Mouse (Mus musculus) lung, adult 2 months (tissue): ENCODE data around the gene March1. TPM values are rescaled to one million over a fixed set of nuclear protein-coding genes. Genes with fewer than 3 reads are reported as not detected.

Source experiments
- DNase-seq: peaks from one replicate; pipeline ENCODE4 v3.0.0; 2022
- H3K4me1 ChIP-seq: fragments of 200-500 bp; 2 replicates; pipeline ENCODE4 v1.6.1; 2011; ENCODE audit warnings: low read length; ENCODE audit not compliant: control insufficient read depth, insufficient read depth
- H3K4me3 ChIP-seq: fragments of 200-500 bp; replicated peaks from 2 replicates; pipeline ENCODE3; 2011; ENCODE audit warnings: low read depth, mild to moderate bottlenecking, control low read depth, low read length; ENCODE audit errors: extremely low read depth
- CTCF ChIP-seq: fragments of 200-500 bp; IDR thresholded peaks from 2 replicates; pipeline ENCODE4 v1.5.1; 2011; ENCODE audit warnings: mild to moderate bottlenecking, low read length, control low read depth; ENCODE audit not compliant: insufficient read depth
- POLR2A ChIP-seq: fragments of 200-500 bp; IDR thresholded peaks from 2 replicates; pipeline ENCODE4 v1.6.1; 2011; ENCODE audit warnings: low read depth, mild to moderate bottlenecking, control low read depth, low read length, borderline replicate concordance; ENCODE audit errors: extremely low read depth
- WGBS: fragments of 180-500 bp; shearing (Covaris S2); methylation state at CpG from one replicate; pipeline ENCODE4 v1.1.7; 2018; 5-methylcytosine and 5-hydroxymethylcytosine counted together
- polyA plus RNA-seq: library from polyadenylated mRNA; depleted of rRNA; stranded (reverse); fragments of >200 nt; gene quantifications from 2 replicates; pipeline ENCODE4 v1.2.3, GENCODE M21; 2012

The March1 gene
- polyA plus RNA-seq, 1 experiment: 3.0 TPM

- TF ChIP-seq CTCF (no peak), POLR2A (no peak)
- Histone ChIP-seq H3K4me3 (no peak overlapping the region), H3K4me1 (no peaks in the 10 kb centered on the region)
- no peak for DNase-seq
- 57% methylated on average over 2 of the region's 2 CpGs for WGBS
Observed at GRCm38 (mm10) chr8:66167405-66168173, 549.9 kb downstream of the March1 start.

DNA sequence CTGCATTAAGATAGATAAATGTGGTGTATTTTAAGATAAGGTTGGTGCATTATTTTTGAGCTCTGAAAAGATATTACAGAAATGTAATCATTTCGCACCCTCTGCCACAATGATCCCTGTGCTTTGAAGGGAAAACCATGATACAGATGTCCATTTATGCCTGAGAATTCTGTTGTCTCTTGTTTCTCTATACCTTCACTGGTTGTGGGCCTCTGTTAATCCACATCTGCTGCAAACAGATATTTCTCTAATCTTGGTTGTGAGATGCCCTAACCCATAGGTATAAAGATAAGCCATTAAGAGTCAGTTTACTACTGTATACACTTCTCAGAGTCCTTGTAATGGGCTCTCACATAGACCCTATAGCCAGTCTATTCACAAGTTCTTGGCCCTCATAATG is 561.6 kb downstream of the March1 start:
- TF ChIP-seq POLR2A (no peak), CTCF (no peak)
- no peak for DNase-seq
- no peaks in the 10 kb centered on the region for H3K4me1 ChIP-seq
- WGBS: 78% methylated on average over 1 of the region's 1 CpGs
- H3K4me3 ChIP-seq: no peak overlapping the region

- H3K4me1 ChIP-seq: no peaks in the 10 kb centered on the region
- DNase-seq: no peak
- WGBS: 43% methylated on average over 4 of the region's 4 CpGs
Observed at GRCm38 (mm10) chr8:66181265-66181664, 563.6 kb downstream of the March1 start.

DNA sequence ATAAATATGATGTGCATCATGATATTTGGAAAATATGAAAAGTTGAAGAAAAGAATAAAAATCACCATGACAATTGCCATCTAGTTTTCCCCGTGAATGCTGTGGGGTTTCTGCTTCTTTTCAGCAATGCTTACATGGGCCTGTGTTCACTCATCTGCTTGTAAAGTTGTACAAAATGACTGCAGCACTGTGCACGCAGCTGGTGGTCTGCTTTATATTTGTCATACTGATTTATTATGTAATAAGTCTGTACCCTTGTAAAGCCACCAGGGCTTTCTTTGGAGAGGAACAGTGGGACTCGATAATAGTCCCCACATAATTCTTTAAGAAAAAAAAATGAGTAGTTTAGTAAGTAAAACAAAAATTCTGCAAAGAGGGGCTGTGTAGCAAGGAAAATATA is 564.6 kb downstream of the March1 start:
- no peak for DNase-seq
- no peak overlapping the region for H3K4me3 ChIP-seq
- H3K4me1 ChIP-seq: no peaks in the 10 kb centered on the region
- TF ChIP-seq CTCF: no peak
- TF ChIP-seq POLR2A: no peak
- 52% methylated on average over 3 of the region's 3 CpGs for whole genome bisulfite sequencing

More at GRCm38 (mm10) chr8:66181265-66181664, 563.6 kb downstream of the March1 start:
- TF ChIP-seq POLR2A: no peak
- TF ChIP-seq CTCF: no peak
- H3K4me3 ChIP-seq: no peak overlapping the region

DNA sequence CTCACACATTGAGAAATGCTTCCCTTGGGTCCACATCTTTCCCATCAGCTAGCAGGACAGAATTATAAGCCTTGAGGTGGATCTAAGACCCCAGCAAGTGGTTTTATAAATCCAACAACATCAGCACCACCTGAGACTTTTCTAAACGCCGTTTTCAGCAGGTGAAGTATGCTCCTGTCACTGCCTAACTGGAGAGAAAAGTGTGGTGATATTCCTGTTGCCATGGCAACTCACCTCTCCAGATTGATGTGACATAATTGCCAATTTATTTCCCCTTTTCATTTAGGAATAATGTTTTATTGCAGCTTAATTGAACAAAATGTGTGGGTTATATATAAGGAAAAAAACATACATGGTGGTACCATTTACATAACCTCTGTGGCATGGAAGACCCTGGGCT is 565.8 kb downstream of the March1 start:
- 61% methylated on average over 2 of the region's 2 CpGs for WGBS
- no peak for TF ChIP-seq CTCF
- TF ChIP-seq POLR2A: no peak

GRCm38 (mm10) chr8:66185226-66185625 is 567.5 kb downstream of the March1 start:
- Histone ChIP-seq H3K4me1 (no peaks in the 10 kb centered on the region), H3K4me3 (no peak overlapping the region)
- WGBS: 88% methylated on average over 2 of the region's 2 CpGs
- TF ChIP-seq POLR2A (no peak), CTCF (no peak)
- no peak for DNase-seq

More for the DNA sequence above, 565.8 kb downstream of the March1 start:
- H3K4me1 ChIP-seq: no peaks in the 10 kb centered on the region
- DNase-seq: no peak
- H3K4me3 ChIP-seq: no peak overlapping the region

DNA sequence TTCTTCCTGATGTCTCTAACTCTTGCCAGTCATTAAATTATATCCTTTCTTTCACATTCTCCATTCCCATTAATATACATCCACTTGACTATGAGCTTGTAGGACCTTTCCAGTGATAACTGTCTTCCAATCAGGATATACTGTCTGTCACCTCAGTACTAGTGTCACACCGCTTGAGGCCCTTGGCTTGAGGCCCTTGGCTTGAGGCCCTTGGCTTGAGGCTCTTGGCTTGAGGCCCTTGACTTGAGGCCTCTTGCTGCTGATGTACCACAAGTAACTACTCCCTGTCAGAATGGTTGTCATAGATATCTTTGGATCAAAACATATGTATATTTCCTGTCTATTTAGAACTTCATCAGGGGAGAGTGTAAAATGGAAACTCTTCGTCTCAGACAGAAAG is 576.7 kb downstream of the March1 start:
- TF ChIP-seq POLR2A: no peak
- no peak for TF ChIP-seq CTCF
- Histone ChIP-seq H3K4me3 (no peak overlapping the region), H3K4me1 (no peaks in the 10 kb centered on the region)
- no peak for DNase-seq
- 64% methylated on average over 2 of the region's 2 CpGs for WGBS

DNA sequence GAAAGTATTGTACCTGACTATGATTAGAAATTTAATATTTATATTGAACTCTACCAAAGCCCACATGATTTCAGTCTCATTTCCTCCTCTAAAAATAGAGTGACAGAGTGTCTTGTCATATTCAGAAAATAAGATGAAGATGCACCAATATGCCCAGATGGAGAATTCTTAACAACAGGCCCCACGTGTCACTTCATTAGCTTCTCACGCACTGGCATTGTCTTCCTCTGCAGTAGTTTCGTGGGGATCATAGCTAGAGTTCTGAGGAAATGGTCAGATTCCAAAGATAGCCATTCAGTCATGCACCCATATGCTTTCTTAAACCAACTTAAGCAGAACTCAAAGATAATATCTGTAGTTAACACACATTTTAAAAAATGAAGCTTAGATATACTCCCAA is 582.5 kb downstream of the March1 start:
- H3K4me1 ChIP-seq: no peaks in the 10 kb centered on the region
- DNase-seq: no peak
- H3K4me3 ChIP-seq: no peak overlapping the region
- TF ChIP-seq POLR2A: no peak
- no peak for TF ChIP-seq CTCF
- 72% methylated on average over 3 of the region's 3 CpGs for WGBS

GRCm38 (mm10) chr8:66203814-66204438 is 586.2 kb downstream of the March1 start:
- 85% methylated on average over 7 of the region's 7 CpGs for WGBS
- TF ChIP-seq POLR2A: no peak
- TF ChIP-seq CTCF: no peak
- Histone ChIP-seq H3K4me1 (no peaks in the 10 kb centered on the region), H3K4me3 (no peak overlapping the region)
- no peak for DNase-seq

GRCm38 (mm10) chr8:66209553-66209952 is 591.9 kb downstream of the March1 start:
- Histone ChIP-seq H3K4me3 (no peak overlapping the region), H3K4me1 (no peaks in the 10 kb centered on the region)
- no peak for DNase-seq
- TF ChIP-seq CTCF (no peak), POLR2A (no peak)
- 50% methylated on average over 2 of the region's 2 CpGs for WGBS
